Mouse (Mus musculus): ENCODE measurements around the gene Sugct.
A peak's percentile ranks its signal among the peaks of the same experiment; 100 is the strongest.

Sugct gene

GRCm38 (mm10) chr13:17288377-17288776, 407.0 kb downstream of the Sugct start:
- no peak for DNase-seq

DNA sequence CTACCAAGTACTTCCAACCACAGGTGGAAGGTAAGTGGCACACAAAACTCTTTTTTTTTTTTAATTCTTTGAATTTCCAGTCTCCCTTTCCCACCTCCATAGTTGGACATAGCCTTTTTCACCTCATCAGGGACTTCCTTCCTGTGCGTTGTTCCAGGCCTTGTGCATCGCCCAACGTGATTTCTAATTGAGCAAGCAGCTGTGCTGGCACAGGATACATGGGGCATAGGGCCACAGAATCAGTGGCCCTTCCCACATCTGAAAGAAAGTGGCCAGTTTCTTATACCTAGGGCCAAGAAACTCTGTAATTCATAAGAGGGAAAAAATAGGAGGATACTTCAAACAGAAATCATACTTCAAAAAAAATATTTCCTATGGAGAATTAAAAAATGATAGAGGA, 449.4 kb downstream of the Sugct start:
- DNase-seq, result no peak

DNA sequence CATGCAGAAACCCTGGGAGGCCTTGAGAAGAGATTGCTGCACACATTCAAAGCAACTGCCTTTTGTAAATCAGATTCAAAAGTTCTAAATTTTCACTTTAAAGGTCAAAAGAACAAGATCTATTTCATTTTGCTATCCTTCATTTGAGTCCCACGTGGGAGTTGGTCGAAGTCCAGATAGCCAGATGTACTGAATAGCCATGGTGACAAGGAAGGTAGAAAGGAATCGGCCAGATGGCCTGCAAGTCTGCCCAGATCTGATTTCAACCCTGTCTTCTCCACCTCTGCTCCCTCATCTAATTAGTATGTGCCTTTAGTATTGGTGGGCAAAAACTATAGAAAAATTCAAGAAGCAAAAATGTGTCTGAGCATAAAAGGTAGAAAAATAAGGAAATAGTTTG, 478.8 kb downstream of the Sugct start:
- DNase-seq, result no peak

DNA sequence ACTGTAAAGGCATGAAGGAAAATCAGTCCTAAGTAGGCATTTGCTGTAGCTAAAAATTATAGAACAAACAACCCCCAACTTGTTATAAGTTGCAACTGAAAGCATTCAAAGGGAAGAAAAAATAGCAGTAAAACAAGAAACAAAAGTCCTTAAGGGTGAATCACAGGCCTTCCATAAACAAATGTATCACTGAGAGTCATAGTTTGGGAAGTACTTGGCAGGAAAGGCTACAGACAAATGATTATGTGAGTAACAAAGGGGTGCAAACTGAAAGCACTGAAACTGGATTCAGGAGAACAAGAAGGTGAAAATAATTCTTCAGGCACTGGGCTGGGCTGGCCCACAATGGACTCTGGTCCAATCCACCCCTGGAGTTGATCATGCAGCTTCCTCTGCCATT, 482.7 kb downstream of the Sugct start:
- DNase-seq, result no peak

- no peak for DNase-seq
Measured at GRCm38 (mm10) chr13:17190180-17190762, 505.1 kb downstream of the Sugct start.

DNA sequence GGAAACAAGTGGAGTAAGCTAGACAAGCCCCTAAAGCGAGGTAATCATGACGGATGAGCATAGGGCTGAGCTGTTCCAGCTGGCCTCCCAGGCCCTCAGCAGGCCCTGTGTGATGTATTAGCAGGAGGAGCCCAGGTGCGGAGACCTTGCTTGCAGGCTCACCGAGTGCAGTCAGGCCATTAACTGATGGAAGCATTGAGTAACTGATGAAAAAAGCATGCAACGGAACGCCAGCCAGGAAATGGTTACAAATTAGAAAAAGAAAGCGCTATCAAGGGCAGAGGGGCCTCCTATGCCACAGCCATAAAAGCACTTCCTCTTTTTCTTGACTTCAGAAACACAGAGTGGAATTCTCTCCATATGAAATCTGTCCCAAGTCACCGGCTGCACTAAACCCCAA, 510.1 kb downstream of the Sugct start:
- peak; percentile 5 for DNase-seq

GRCm38 (mm10) chr13:17165917-17166316, 529.4 kb downstream of the Sugct start:
- no peak for DNase-seq

DNA sequence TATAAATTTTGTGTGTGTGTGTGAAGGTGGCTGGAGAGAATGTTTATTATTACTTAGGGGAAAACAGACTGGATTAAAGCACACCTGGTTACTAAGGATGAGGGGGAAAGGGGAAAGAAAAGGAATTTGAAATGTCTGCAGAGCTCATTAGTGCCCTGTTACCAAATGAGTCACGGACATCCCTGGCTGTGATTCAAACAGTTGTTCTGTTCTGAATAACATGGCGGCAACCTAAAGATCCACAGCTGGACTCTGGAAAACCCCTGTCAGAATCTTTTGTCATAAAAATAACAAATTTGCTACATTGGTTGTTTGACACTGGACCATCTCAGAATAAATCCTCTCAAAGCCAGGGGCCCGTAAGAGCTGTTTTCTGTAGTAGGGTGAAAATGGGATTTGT, 530.6 kb downstream of the Sugct start:
- no peak for DNase-seq

GRCm38 (mm10) chr13:17146441-17146992, 548.8 kb downstream of the Sugct start:
- no peak for DNase-seq

DNA sequence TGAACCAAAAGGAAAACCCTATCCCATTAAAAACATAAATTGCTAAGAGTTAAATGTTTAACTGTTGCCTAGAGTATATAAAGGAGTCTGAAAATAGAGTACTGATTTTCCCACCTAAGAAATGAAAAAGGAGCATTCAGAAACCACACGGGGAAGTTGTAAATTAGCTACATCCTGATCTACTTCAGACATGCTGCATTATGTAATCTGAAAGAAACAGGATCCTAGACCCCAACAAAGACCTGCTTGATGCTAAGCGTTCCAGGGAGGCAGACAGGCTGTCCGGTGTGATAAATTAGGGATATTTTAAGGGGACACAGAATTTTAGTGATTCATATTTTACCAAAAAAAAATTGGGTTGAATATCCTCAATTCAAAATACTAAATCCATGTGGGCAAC, 579.3 kb downstream of the Sugct start:
- DNase-seq, result no peak

DNA sequence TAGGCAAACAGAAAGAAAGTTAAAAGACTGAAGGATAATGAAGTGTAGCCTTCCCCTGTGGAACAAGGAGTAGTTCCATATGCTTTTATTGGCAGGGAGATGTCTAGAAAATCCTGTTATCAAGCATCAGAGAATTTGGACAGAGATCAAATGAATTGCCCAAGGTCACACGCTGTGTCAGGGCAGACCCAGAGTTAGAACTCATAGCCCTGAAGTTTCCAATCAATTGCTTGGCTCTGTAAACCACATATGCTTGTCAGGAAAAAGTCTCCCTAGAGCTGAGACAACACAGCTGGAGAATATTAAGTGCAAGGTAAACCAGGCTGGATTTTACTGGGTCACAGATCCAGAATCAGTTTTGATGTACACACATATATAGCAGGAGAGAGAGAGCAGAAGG, 593.0 kb downstream of the Sugct start:
- no peak for DNase-seq

- DNase-seq, result no peak
Measured at GRCm38 (mm10) chr13:17086547-17086946, 608.8 kb downstream of the Sugct start.

DNA sequence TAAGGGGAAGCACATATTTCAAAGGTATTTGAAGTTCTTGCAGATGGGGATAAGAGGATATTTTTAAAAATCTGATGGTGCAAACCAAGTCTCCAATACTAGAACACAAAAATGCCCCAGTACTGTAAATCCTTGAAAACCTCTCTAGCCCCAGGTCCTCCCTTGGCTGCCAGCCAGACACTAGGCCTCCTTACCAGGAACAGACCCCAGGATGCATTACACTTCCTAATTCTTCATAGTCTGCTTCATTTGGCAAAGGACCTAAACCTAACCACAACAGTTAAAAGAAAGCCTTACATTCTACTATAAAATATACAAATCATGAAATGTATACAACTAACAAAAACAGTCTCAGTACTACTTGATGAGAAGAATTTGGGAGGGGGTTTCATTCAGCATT, 609.2 kb downstream of the Sugct start:
- no peak for DNase-seq

DNA sequence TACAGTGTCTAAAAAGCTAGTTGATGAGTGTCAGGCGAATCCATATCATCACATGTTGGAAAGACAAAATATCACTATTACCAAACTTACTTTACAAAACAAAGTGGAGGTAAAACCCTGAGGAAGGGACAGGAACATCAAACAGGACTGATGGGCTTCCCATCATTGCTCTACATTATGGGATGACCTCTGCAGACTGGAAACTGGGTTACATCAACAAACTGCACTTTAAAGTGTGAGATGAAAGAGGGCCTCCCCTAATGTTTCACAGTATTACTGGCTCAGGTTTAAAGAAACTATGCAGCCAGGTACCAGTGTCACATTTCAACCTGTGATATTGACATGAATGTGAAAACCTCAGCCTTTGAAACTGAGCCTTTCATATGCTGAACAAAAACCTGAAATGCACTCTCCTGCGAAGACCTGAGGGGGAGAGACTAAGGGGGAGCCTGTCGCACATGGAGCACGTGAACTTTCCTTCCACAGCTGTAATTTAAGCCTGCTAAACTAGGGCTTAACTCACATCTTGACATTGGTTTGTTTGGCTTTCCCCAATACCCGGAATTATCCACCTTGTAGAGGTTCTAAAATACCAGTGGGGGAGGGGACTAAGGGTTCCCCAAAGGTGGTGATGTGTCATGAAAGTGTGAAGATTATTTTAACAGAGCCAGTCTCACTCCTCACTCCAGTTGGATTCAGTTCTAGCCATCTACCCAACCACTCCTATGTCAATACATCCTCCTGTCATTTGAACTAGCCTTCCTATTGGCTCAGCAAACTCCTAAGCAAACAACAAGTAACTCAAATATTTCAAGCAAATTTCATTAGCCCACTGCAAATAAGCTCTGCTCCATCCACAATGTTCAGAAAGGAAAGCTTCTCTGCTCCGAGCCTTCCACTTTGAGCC, 610.2 kb downstream of the Sugct start:
- DNase-seq, result no peak

DNA sequence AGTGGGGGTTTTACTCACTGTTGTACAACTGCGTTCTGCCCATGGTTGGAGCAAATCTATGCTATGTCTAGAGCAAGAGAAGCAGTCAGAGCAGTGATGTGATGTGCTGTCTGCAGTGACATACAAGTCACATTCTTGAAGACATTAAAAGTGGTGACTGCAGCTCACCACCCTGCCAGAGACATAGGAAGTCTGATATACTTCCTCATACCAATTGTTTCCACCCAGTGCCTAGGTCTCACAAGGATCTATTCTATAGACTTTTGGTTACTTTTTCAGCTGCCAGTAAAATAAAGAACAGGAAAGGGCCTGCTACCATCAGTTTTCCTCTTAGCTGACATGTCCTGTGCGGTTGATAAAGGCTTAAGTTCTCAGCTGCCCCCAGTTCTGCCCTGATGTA, 613.7 kb downstream of the Sugct start:
- no peak for DNase-seq

GRCm38 (mm10) chr13:17065552-17065951, 629.8 kb downstream of the Sugct start:
- no peak for DNase-seq

DNA sequence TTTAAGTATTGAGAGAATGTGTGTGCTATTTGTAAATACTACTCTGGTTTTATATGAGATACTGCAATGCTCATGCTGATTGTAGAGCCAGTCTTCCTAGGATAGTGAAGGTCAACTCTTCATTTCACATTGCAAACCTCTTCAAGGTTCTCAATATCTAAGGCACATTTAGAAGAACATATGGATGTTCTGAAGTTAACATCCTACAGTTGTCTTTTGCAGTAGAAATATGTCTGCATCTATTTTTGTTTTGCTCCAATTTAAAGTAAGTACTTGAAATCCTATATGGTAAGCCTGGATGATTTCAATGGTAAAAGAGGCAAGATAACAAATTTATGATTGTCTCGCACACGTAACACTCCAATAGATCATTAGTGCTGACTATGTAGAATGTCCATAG, 638.7 kb downstream of the Sugct start:
- no peak for DNase-seq

GRCm38 (mm10) chr13:17043426-17044224, 651.7 kb downstream of the Sugct start:
- no peak for DNase-seq

- no peak for DNase-seq
Measured at GRCm38 (mm10) chr13:17042332-17042731, 653.0 kb downstream of the Sugct start.

DNA sequence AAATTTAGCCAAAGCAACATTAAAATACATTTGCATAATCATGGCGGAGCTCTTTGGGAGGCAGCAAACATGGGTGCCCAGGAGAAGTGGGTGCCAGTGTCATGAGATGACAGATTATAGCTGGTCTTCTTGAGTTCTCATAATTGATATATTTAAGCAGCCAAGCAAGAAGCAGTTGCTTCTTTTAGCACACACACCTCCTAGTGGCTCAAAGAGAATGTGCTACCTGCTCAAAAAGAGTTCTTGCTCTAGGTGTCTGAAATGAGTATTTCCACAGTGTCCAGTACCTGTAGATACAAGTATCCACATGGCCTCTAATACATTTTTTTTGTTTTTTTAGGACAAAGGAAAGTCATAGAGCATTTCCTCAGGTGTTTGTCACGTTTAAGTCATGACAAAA, 655.6 kb downstream of the Sugct start:
- no peak for DNase-seq

DNA sequence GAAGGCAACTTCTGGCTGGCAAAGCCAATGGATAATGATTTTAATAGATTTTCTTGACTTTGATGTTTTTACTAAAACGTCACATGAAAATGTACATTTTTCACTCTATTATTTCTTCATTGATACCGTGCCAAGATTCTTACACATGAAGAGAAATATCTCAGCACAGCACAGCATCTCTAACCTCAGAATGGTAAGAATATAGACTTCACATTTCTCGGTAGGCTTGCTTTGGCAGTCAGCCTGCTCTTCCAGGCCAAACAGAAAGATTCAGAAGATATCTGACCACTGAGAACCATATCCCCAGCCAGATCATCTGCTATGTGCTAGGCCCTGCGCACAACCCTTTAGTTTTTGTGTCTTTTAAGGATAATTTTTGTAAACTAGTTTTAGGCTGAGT, 657.0 kb downstream of the Sugct start:
- no peak for DNase-seq

DNA sequence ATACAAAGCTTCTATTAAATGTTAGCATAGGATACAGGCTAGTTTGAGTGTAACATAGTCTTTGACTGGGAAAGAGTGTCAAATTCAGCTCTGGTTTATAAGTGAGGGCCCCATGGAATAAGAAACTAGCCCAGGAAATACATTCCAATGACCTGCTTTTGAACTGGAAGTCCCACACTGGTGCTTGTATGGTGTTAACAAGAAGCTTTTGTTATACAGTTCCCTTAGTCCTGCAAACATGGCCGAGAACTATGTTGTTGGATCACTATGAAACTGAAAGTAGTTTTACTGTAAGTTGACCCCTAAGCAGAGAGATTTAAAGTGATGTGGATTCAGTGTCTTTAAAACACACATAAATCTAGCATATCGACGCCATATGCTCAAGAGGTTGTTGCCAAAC, 657.5 kb downstream of the Sugct start:
- no peak for DNase-seq

- DNase-seq, result no peak
Measured at GRCm38 (mm10) chr13:17030761-17031160, 664.6 kb downstream of the Sugct start.

Measured in kidney, postnatal 14 days (tissue).